20 mouse cellular contexts compared by ENCODE assay signal in the genomic region with DNA sequence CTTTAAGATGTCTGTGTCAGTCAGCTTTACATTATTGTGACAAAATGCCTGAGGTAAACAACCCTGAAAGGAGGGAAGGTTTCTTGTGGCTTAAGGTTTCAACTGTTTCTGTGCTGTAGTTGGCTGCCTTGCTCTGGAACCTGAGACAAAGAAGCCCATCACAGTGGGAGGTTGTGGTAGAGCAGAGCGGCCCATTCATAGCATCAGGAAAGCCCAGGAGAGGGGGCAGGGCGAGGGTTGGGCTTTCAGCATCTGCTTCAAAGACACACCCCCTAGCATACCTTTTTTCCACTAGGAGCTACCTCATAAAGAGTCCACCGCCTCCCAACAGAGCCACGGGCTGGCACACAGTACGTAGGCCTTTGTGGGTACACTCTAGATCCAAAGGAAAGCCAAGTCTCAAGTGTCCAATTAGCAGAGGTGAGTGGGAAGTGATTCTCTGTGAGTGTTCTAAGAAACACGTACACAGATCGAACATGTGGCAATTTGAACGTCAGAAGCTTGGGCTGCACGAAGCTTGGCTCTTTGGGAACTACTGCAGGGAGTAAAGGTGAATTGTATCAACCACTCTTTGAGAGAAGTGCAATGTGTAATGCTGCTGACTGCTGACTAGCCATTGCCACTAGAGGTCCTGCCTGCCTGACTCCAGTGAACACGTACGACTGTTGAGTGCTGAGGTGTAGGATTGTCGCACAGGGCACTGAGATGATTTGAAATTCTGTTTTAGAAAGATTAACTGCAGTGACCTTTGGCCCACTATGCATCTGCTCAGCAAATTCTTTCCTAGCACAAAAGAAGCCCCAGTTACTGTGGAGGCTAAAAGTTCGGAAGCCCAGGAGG.
A peak's percentile ranks its signal among the peaks of the same experiment; 100 is the strongest.
DNase-seq lines count a peak whose midpoint lies in the region; ATAC-seq and TF ChIP-seq lines count a peak whose summit lies in the region.
"Had no signal": no experiment of that assay in that cellular context is flagged by ENCODE, and none has a peak within 500 bp of the region (broad histone marks: within the 10 kb centered on the region; RNA-seq: fewer than 3 reads in every experiment).

No protein-coding gene starts in this region.

- DNase-seq in cerebellum, postnatal 10 days: peak; percentile 41 to 44
- no peak for DNase-seq in cerebellum, adult 18-20 months
- DNase-seq in intestine, embryonic 14.5 days (ENCODE audit: low spot score): peak; percentile 29
- DNase-seq in midbrain, postnatal 0 days (ENCODE audit: low spot score): no peak
- DNase-seq in midbrain, embryonic 11.5 days (ENCODE audit: low spot score, missing footprints): no peak
- DNase-seq in adrenal gland, adult (ENCODE audit: inconsistent age in 2 of 2, low spot score in 1 of 2): no peak
- DNase-seq in kidney, postnatal 14 days: no peak
- DNase-seq: adrenal gland, adult 8-10 months; gastrocnemius, postnatal 14 days; heart, postnatal 4 days; kidney, postnatal 10 days; lung, adult 2 months; right cerebral cortex, postnatal 4 days; thymus, adult 2 months had no signal

- no peak; the same call in 1 of the 2 replicates for TF ChIP-seq CTCF in intestine, postnatal 0 days (IDR thresholded peaks at IDR 0.05; ENCODE audit: low read depth)
- TF ChIP-seq CTCF in midbrain, postnatal 0 days (IDR thresholded peaks at IDR 0.05): peak; percentile 52

- no peaks in the 10 kb centered on the region for H3K27me3 ChIP-seq in intestine, embryonic 14.5 days (replicated peaks; ENCODE audit: control insufficient read depth, insufficient read depth, low read length)
- H3K27me3 ChIP-seq in intestine, postnatal 0 days (replicated peaks; ENCODE audit: control insufficient read depth, insufficient read depth, low read length): no peaks in the 10 kb centered on the region
- H3K27me3 ChIP-seq in midbrain, postnatal 0 days (ENCODE audit: insufficient read depth, low read length): no peaks in the 10 kb centered on the region
- H3K27me3 ChIP-seq in midbrain, embryonic 11.5 days (ENCODE audit: control insufficient read depth, insufficient read depth, low read length): no peaks in the 10 kb centered on the region
- H3K27me3 ChIP-seq: heart, embryonic 15.5 days; intestine, embryonic 15.5 days; liver, embryonic 12.5 days; megakaryocyte, embryonic 14.5 days had no signal

- no peak overlapping the region for H3K4me3 ChIP-seq in intestine, embryonic 14.5 days (ENCODE audit: low read depth, low read length)
- H3K4me3 ChIP-seq in intestine, postnatal 0 days (ENCODE audit: low read depth, low read length): no peak overlapping the region
- no peak overlapping the region for H3K4me3 ChIP-seq in midbrain, postnatal 0 days (ENCODE audit: low read depth, low read length)
- no peak overlapping the region for H3K4me3 ChIP-seq in midbrain, embryonic 11.5 days (ENCODE audit: low read depth, low read length)
- H3K4me3 ChIP-seq: forebrain, embryonic 10.5 days; heart, embryonic 15.5 days; intestine, embryonic 15.5 days; liver, embryonic 12.5 days; megakaryocyte, embryonic 14.5 days had no signal

- no peak for ATAC-seq in intestine, embryonic 14.5 days (replicated peaks; ENCODE audit: low FRiP score, low TSS enrichment, low read depth)
- ATAC-seq in intestine, postnatal 0 days: no peak
- ATAC-seq in midbrain, postnatal 0 days (ENCODE audit: low FRiP score): no peak
- no peak for ATAC-seq in midbrain, embryonic 11.5 days (ENCODE audit: low FRiP score)
- ATAC-seq: intestine, embryonic 15.5 days; liver, embryonic 12.5 days had no signal

- no peaks in the 10 kb centered on the region for H3K36me3 ChIP-seq in intestine, embryonic 14.5 days (ENCODE audit: control insufficient read depth, insufficient read depth, low read length)
- no peaks in the 10 kb centered on the region for H3K36me3 ChIP-seq in intestine, postnatal 0 days (ENCODE audit: control insufficient read depth, insufficient read depth)
- H3K36me3 ChIP-seq in midbrain, postnatal 0 days (ENCODE audit: insufficient read depth, low read length): no peaks in the 10 kb centered on the region
- no peaks in the 10 kb centered on the region for H3K36me3 ChIP-seq in midbrain, embryonic 11.5 days (ENCODE audit: control insufficient read depth, insufficient read depth, low read length)
- H3K36me3 ChIP-seq: forebrain, embryonic 10.5 days; heart, embryonic 15.5 days; intestine, embryonic 15.5 days; liver, embryonic 12.5 days had no signal

- no peak overlapping the region for H3K27ac ChIP-seq in intestine, embryonic 14.5 days (ENCODE audit: low read depth)
- H3K27ac ChIP-seq in intestine, postnatal 0 days (ENCODE audit: low read depth, low read length): no peak overlapping the region
- no peak overlapping the region for H3K27ac ChIP-seq in midbrain, postnatal 0 days (ENCODE audit: low read depth, low read length)
- no peak overlapping the region for H3K27ac ChIP-seq in midbrain, embryonic 11.5 days (ENCODE audit: low read depth, low read length)
- H3K27ac ChIP-seq: forebrain, embryonic 10.5 days; heart, embryonic 15.5 days; intestine, embryonic 15.5 days; liver, embryonic 12.5 days had no signal

- H3K9ac ChIP-seq in intestine, embryonic 14.5 days (ENCODE audit: low read length): no peak overlapping the region
- no peak overlapping the region for H3K9ac ChIP-seq in intestine, postnatal 0 days (ENCODE audit: low read depth, low read length)
- H3K9ac ChIP-seq in midbrain, postnatal 0 days (replicated peaks; ENCODE audit: low read length, poor library complexity, severe bottlenecking): no peak overlapping the region
- no peak overlapping the region for H3K9ac ChIP-seq in midbrain, embryonic 11.5 days (ENCODE audit: low read length)
- H3K9ac ChIP-seq: heart, embryonic 15.5 days; intestine, embryonic 15.5 days; liver, embryonic 12.5 days had no signal

- H3K4me1 ChIP-seq in intestine, embryonic 14.5 days (replicated peaks; ENCODE audit: control insufficient read depth, insufficient read depth, low read length): no peaks in the 10 kb centered on the region
- H3K4me1 ChIP-seq in intestine, postnatal 0 days (replicated peaks; ENCODE audit: control insufficient read depth, insufficient read depth, low read length): no peaks in the 10 kb centered on the region
- H3K4me1 ChIP-seq in midbrain, postnatal 0 days (ENCODE audit: insufficient read depth, low read length): no peaks in the 10 kb centered on the region; the same call in 1 of the 2 replicates
- H3K4me1 ChIP-seq in midbrain, embryonic 11.5 days (ENCODE audit: control insufficient read depth, insufficient read depth, low read length): no peaks in the 10 kb centered on the region
- H3K4me1 ChIP-seq: heart, embryonic 15.5 days; intestine, embryonic 15.5 days; liver, embryonic 12.5 days; megakaryocyte, embryonic 14.5 days had no signal

- H3K9me3 ChIP-seq in intestine, embryonic 14.5 days (ENCODE audit: control insufficient read depth, low read length): no peaks in the 10 kb centered on the region
- no peaks in the 10 kb centered on the region for H3K9me3 ChIP-seq in intestine, postnatal 0 days (ENCODE audit: control insufficient read depth)
- H3K9me3 ChIP-seq in midbrain, postnatal 0 days (ENCODE audit: low read length): no peaks in the 10 kb centered on the region
- H3K9me3 ChIP-seq in midbrain, embryonic 11.5 days (ENCODE audit: control insufficient read depth, low read length): no peaks in the 10 kb centered on the region
- H3K9me3 ChIP-seq: forebrain, embryonic 10.5 days; heart, embryonic 15.5 days; intestine, embryonic 15.5 days; liver, embryonic 12.5 days; megakaryocyte, embryonic 14.5 days had no signal

- H3K4me2 ChIP-seq in intestine, embryonic 14.5 days (ENCODE audit: low read length): no peak overlapping the region
- H3K4me2 ChIP-seq in intestine, postnatal 0 days (replicated peaks; ENCODE audit: low read depth): no peak overlapping the region
- H3K4me2 ChIP-seq in midbrain, postnatal 0 days (ENCODE audit: low read depth, low read length, poor library complexity, severe bottlenecking): no peak overlapping the region
- no peak overlapping the region for H3K4me2 ChIP-seq in midbrain, embryonic 11.5 days
- H3K4me2 ChIP-seq: heart, embryonic 15.5 days; intestine, embryonic 15.5 days; liver, embryonic 12.5 days had no signal

- WGBS in intestine, embryonic 14.5 days: 53% methylated on average over 13 of the region's 13 CpGs
- 54% methylated on average over 13 of the region's 13 CpGs for WGBS in intestine, postnatal 0 days
- WGBS in midbrain, postnatal 0 days: 43% methylated on average over 13 of the region's 13 CpGs
- WGBS in midbrain, embryonic 11.5 days: 55% methylated on average over 13 of the region's 13 CpGs

Comparison
In these comparisons a context has a peak if more than half of its experiments do, and no peak if none do; other contexts are left out.
1. DNase-seq: peak in cerebellum, postnatal 10 days (2 of 2) and intestine, embryonic 14.5 days (single experiment); none in cerebellum, adult 18-20 months (0 of 2), midbrain, postnatal 0 days (single experiment), midbrain, embryonic 11.5 days (single experiment), adrenal gland, adult (0 of 2) and kidney, postnatal 14 days (single experiment).